Mouse (Mus musculus) ES-E14 (cell line): ENCODE measurements at regions not wholly inside any gene's neighbourhood (a gene's known extent, or its start where the extent isn't known, plus 50 kb on each side); places are given as distances from the start of the nearest gene placed in this dataset.

Source experiments
- CHD2 ChIP-seq: IDR thresholded peaks from 2 replicates; pipeline ENCODE4 v1.6.1; 2014; ENCODE audit warnings: mild to moderate bottlenecking, low read depth, low read length, inconsistent platforms
- HCFC1 ChIP-seq: IDR thresholded peaks from 2 replicates; pipeline ENCODE4 v1.6.1; 2012; ENCODE audit warnings: low read length, inconsistent platforms, borderline replicate concordance; ENCODE audit not compliant: insufficient read depth
- ZC3H11A ChIP-seq: IDR thresholded peaks from 2 replicates; pipeline ENCODE4 v1.6.1; 2012; ENCODE audit warnings: low read depth, mild to moderate bottlenecking, inconsistent platforms, low read length, borderline replicate concordance
- ZNF384 ChIP-seq: IDR thresholded peaks from 2 replicates; pipeline ENCODE4 v1.6.1; 2012; ENCODE audit warnings: low read depth, low read length, inconsistent platforms

DNA sequence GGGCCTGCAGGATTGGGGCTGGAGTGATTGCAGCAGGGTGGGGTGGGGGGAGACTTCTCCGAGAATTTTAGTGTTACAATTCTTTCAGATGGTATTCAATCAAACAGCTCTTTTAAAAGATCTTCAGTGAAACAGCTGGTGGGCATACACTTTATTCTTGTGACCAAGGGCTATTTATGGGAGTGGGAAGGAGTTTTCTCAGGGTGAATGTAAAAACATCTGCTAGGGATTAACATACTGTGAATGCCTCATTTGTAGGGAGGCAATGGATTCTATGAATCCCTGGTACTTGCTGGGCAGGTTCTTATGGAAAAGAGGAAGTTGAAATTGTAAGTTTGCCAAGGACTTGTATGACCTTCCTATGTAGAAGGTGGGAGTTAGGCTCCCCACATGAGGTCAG lies 134.5 kb downstream of the 4930444P10Rik start:
- TF ChIP-seq HCFC1: no peak
- TF ChIP-seq ZNF384: no peak
- no peak for TF ChIP-seq ZC3H11A
- no peak for TF ChIP-seq CHD2
